Mouse (Mus musculus): ENCODE measurements at regions not wholly inside any gene's neighbourhood (a gene's known extent, or its start where the extent isn't known, plus 50 kb on each side); places are given as distances from the start of the nearest gene placed in this dataset.

- no peaks in the 10 kb centered on the region for H3K27me3 ChIP-seq (ENCODE audit: insufficient read depth, low read length)
- ATAC-seq (ENCODE audit: extremely low read depth, insufficient number of reproducible peaks, low FRiP score, poor library complexity, severe bottlenecking), result no peak
- H3K4me3 ChIP-seq (ENCODE audit: low read depth, low read length), result no peak overlapping the region
- no peaks in the 10 kb centered on the region for H3K36me3 ChIP-seq (replicated peaks)
- H3K9me3 ChIP-seq (replicated peaks), result peaks cover 28% of the 10 kb centered on the region
- DNase-seq (ENCODE audit: low spot score), result no peak
- no peaks in the 10 kb centered on the region for H3K4me1 ChIP-seq (ENCODE audit: insufficient read depth, low read depth, low read length)
- TF ChIP-seq CTCF (IDR thresholded peaks at IDR 0.05; ENCODE audit: low read depth, low read length) (no peak), POLR2AphosphoS5 (IDR thresholded peaks at IDR 0.05; ENCODE audit: insufficient replicate concordance, low read depth, low read length) (no peak), GATA1 (IDR thresholded peaks at IDR 0.05; ENCODE audit: borderline replicate concordance, low read length) (no peak), TAL1 (conservative IDR thresholded peaks at IDR 0.05; ENCODE audit: low read depth, low read length) (no peak)
Observed at GRCm38 (mm10) chr10:125679644-125680043, 286.3 kb upstream of the Lrig3 start.

- H3K36me3 ChIP-seq (replicated peaks), result no peaks in the 10 kb centered on the region
- H3K4me3 ChIP-seq (ENCODE audit: low read depth, low read length), result no peak overlapping the region
- no peaks in the 10 kb centered on the region for H3K27me3 ChIP-seq (ENCODE audit: insufficient read depth, low read length)
- H3K9me3 ChIP-seq (replicated peaks), result peaks cover 12% of the 10 kb centered on the region; the same call in 1 of the 2 replicates
- DNase-seq (ENCODE audit: low spot score), result no peak
- H3K4me1 ChIP-seq (ENCODE audit: insufficient read depth, low read depth, low read length), result no peaks in the 10 kb centered on the region
- no peak for ATAC-seq (ENCODE audit: extremely low read depth, insufficient number of reproducible peaks, low FRiP score, poor library complexity, severe bottlenecking)
- TF ChIP-seq GATA1 (IDR thresholded peaks at IDR 0.05; ENCODE audit: borderline replicate concordance, low read length) (no peak), POLR2AphosphoS5 (IDR thresholded peaks at IDR 0.05; ENCODE audit: insufficient replicate concordance, low read depth, low read length) (no peak), GATA2 (IDR thresholded peaks at IDR 0.05; ENCODE audit: borderline replicate concordance, low read depth, low read length) (no peak), TAL1 (conservative IDR thresholded peaks at IDR 0.05; ENCODE audit: low read depth, low read length) (no peak), CTCF (IDR thresholded peaks at IDR 0.05; ENCODE audit: low read depth, low read length) (no peak)
Observed at GRCm38 (mm10) chr10:125685130-125685529, 280.8 kb upstream of the Lrig3 start.

- no peak for ATAC-seq (ENCODE audit: extremely low read depth, insufficient number of reproducible peaks, low FRiP score, poor library complexity, severe bottlenecking)
- H3K9me3 ChIP-seq (replicated peaks), result peaks cover 26% of the 10 kb centered on the region
- TF ChIP-seq GATA1 (IDR thresholded peaks at IDR 0.05; ENCODE audit: borderline replicate concordance, low read length) (no peak), GATA2 (IDR thresholded peaks at IDR 0.05; ENCODE audit: borderline replicate concordance, low read depth, low read length) (no peak), POLR2AphosphoS5 (IDR thresholded peaks at IDR 0.05; ENCODE audit: insufficient replicate concordance, low read depth, low read length) (no peak), CTCF (IDR thresholded peaks at IDR 0.05; ENCODE audit: low read depth, low read length) (no peak), TAL1 (conservative IDR thresholded peaks at IDR 0.05; ENCODE audit: low read depth, low read length) (no peak)
Observed at GRCm38 (mm10) chr10:125693505-125693904, 272.5 kb upstream of the Lrig3 start.

GRCm38 (mm10) chr10:125696159-125696558, 269.8 kb upstream of the Lrig3 start:
- H3K4me1 ChIP-seq (ENCODE audit: insufficient read depth, low read depth, low read length), result no peaks in the 10 kb centered on the region
- peaks cover 24% of the 10 kb centered on the region for H3K9me3 ChIP-seq (replicated peaks)
- no peaks in the 10 kb centered on the region for H3K36me3 ChIP-seq (replicated peaks)
- no peak for ATAC-seq (ENCODE audit: extremely low read depth, insufficient number of reproducible peaks, low FRiP score, poor library complexity, severe bottlenecking)
- no peaks in the 10 kb centered on the region for H3K27me3 ChIP-seq (ENCODE audit: insufficient read depth, low read length)
- DNase-seq (ENCODE audit: low spot score), result no peak
- H3K4me3 ChIP-seq (ENCODE audit: low read depth, low read length), result no peak overlapping the region
- TF ChIP-seq TAL1 (conservative IDR thresholded peaks at IDR 0.05; ENCODE audit: low read depth, low read length), result no peak

More at GRCm38 (mm10) chr10:125693505-125693904, 272.5 kb upstream of the Lrig3 start:
- Histone ChIP-seq H3K36me3 (replicated peaks) (no peaks in the 10 kb centered on the region), H3K4me1 (ENCODE audit: insufficient read depth, low read depth, low read length) (no peaks in the 10 kb centered on the region), H3K4me3 (ENCODE audit: low read depth, low read length) (no peak overlapping the region), H3K27me3 (ENCODE audit: insufficient read depth, low read length) (no peaks in the 10 kb centered on the region)
- DNase-seq (ENCODE audit: low spot score), result no peak

- Histone ChIP-seq H3K9me3 (replicated peaks) (peaks cover 24% of the 10 kb centered on the region), H3K36me3 (replicated peaks) (no peaks in the 10 kb centered on the region), H3K27me3 (ENCODE audit: insufficient read depth, low read length) (no peaks in the 10 kb centered on the region), H3K4me3 (ENCODE audit: low read depth, low read length) (no peak overlapping the region), H3K4me1 (ENCODE audit: insufficient read depth, low read depth, low read length) (no peaks in the 10 kb centered on the region)
- ATAC-seq (ENCODE audit: extremely low read depth, insufficient number of reproducible peaks, low FRiP score, poor library complexity, severe bottlenecking), result no peak
- TF ChIP-seq TAL1 (conservative IDR thresholded peaks at IDR 0.05; ENCODE audit: low read depth, low read length) (no peak), GATA2 (IDR thresholded peaks at IDR 0.05; ENCODE audit: borderline replicate concordance, low read depth, low read length) (no peak), CTCF (IDR thresholded peaks at IDR 0.05; ENCODE audit: low read depth, low read length) (no peak), POLR2AphosphoS5 (IDR thresholded peaks at IDR 0.05; ENCODE audit: insufficient replicate concordance, low read depth, low read length) (no peak), GATA1 (IDR thresholded peaks at IDR 0.05; ENCODE audit: borderline replicate concordance, low read length) (no peak)
- no peak for DNase-seq (ENCODE audit: low spot score)
Observed at GRCm38 (mm10) chr10:125725077-125725680, 240.8 kb upstream of the Lrig3 start.

GRCm38 (mm10) chr10:125725681-125726139, 240.3 kb upstream of the Lrig3 start:
- no peak for ATAC-seq (ENCODE audit: extremely low read depth, insufficient number of reproducible peaks, low FRiP score, poor library complexity, severe bottlenecking)

More at GRCm38 (mm10) chr10:125725681-125726139, 240.3 kb upstream of the Lrig3 start:
- Histone ChIP-seq H3K9me3 (replicated peaks) (peaks cover 24% of the 10 kb centered on the region), H3K4me3 (ENCODE audit: low read depth, low read length) (no peak overlapping the region), H3K36me3 (replicated peaks) (no peaks in the 10 kb centered on the region), H3K27me3 (ENCODE audit: insufficient read depth, low read length) (no peaks in the 10 kb centered on the region), H3K4me1 (ENCODE audit: insufficient read depth, low read depth, low read length) (no peaks in the 10 kb centered on the region)
- no peak for TF ChIP-seq GATA2 (IDR thresholded peaks at IDR 0.05; ENCODE audit: borderline replicate concordance, low read depth, low read length)
- TF ChIP-seq TAL1 (conservative IDR thresholded peaks at IDR 0.05; ENCODE audit: low read depth, low read length), result no peak
- no peak for TF ChIP-seq POLR2AphosphoS5 (IDR thresholded peaks at IDR 0.05; ENCODE audit: insufficient replicate concordance, low read depth, low read length)
- no peak for TF ChIP-seq CTCF (IDR thresholded peaks at IDR 0.05; ENCODE audit: low read depth, low read length)
- no peak for TF ChIP-seq GATA1 (IDR thresholded peaks at IDR 0.05; ENCODE audit: borderline replicate concordance, low read length)
- DNase-seq (ENCODE audit: low spot score), result no peak
